ENCODE assay signal across 18 mouse cellular contexts in genomic region chr15:103061988-103062387, GRCm38 (mm10). TPM values are rescaled to one million over a fixed set of nuclear protein-coding genes. Genes with fewer than 3 reads are reported as not detected.
DNase-seq lines count a peak whose midpoint lies in the region; ATAC-seq and TF ChIP-seq lines count a peak whose summit lies in the region.
"Had no signal": no experiment of that assay in that cellular context is flagged by ENCODE, and none has a peak within 500 bp of the region (broad histone marks: within the 10 kb centered on the region; RNA-seq: fewer than 3 reads in every experiment).

No protein-coding gene starts in this region.

- no peaks in the 10 kb centered on the region for H3K36me3 ChIP-seq in kidney, adult 2 months (ENCODE audit: control insufficient read depth, insufficient read depth, low read length)
- H3K36me3 ChIP-seq in hindbrain, embryonic 14.5 days (replicated peaks; ENCODE audit: control insufficient read depth, insufficient read depth) = no peaks in the 10 kb centered on the region
- H3K36me3 ChIP-seq in intestine, embryonic 16.5 days (ENCODE audit: control insufficient read depth, insufficient read depth, low read length) = no peaks in the 10 kb centered on the region
- H3K36me3 ChIP-seq in stomach, embryonic 14.5 days (ENCODE audit: control insufficient read depth, insufficient read depth, low read length) = no peaks in the 10 kb centered on the region
- H3K36me3 ChIP-seq in midbrain, embryonic 14.5 days (ENCODE audit: control insufficient read depth, insufficient read depth, low read length) = no peaks in the 10 kb centered on the region
- H3K36me3 ChIP-seq: forebrain, embryonic 15.5 days; midbrain, embryonic 12.5 days had no signal

- no peak for TF ChIP-seq POLR2A in kidney, adult 2 months (IDR thresholded peaks at IDR 0.05; ENCODE audit: low read depth, low read length)

- no peaks in the 10 kb centered on the region for H3K27me3 ChIP-seq in kidney, adult 2 months (replicated peaks; ENCODE audit: control insufficient read depth, insufficient read depth, low read length)
- peaks cover 79% of the 10 kb centered on the region for H3K27me3 ChIP-seq in hindbrain, embryonic 14.5 days (ENCODE audit: control insufficient read depth, insufficient read depth, low read length)
- H3K27me3 ChIP-seq in intestine, embryonic 16.5 days (replicated peaks; ENCODE audit: control insufficient read depth, insufficient read depth, low read length) = peaks cover 20% of the 10 kb centered on the region
- H3K27me3 ChIP-seq in stomach, embryonic 14.5 days (ENCODE audit: control insufficient read depth, insufficient read depth, low read length) = no peaks in the 10 kb centered on the region
- peaks cover 91% of the 10 kb centered on the region for H3K27me3 ChIP-seq in midbrain, embryonic 14.5 days (ENCODE audit: control insufficient read depth, insufficient read depth, low read length)

- 32% methylated on average over 2 of the region's 2 CpGs for WGBS in kidney, adult 2 months
- 0% methylated on average over 2 of the region's 2 CpGs for WGBS in hindbrain, embryonic 14.5 days
- 12% methylated on average over 2 of the region's 2 CpGs for WGBS in intestine, embryonic 16.5 days
- WGBS in stomach, embryonic 14.5 days = 3% methylated on average over 2 of the region's 2 CpGs
- WGBS in midbrain, embryonic 14.5 days = 5% methylated on average over 2 of the region's 2 CpGs

- H3K4me1 ChIP-seq in kidney, adult 2 months (ENCODE audit: control insufficient read depth, insufficient read depth, low read length) = peaks cover 3% of the 10 kb centered on the region; the same call in 1 of the 2 replicates
- H3K4me1 ChIP-seq in hindbrain, embryonic 14.5 days (replicated peaks; ENCODE audit: control insufficient read depth, insufficient read depth, low read length) = no peaks in the 10 kb centered on the region
- H3K4me1 ChIP-seq in intestine, embryonic 16.5 days (ENCODE audit: control insufficient read depth, insufficient read depth, low read length) = peaks cover 21% of the 10 kb centered on the region
- peaks cover 27% of the 10 kb centered on the region for H3K4me1 ChIP-seq in stomach, embryonic 14.5 days (ENCODE audit: control insufficient read depth, insufficient read depth, low read length)
- H3K4me1 ChIP-seq in midbrain, embryonic 14.5 days (ENCODE audit: control insufficient read depth, insufficient read depth, low read length) = no peaks in the 10 kb centered on the region
- H3K4me1 ChIP-seq: forebrain, embryonic 15.5 days; midbrain, embryonic 12.5 days had no signal

- TF ChIP-seq CTCF in kidney, adult 2 months (conservative IDR thresholded peaks at IDR 0.05; ENCODE audit: insufficient read depth, insufficient read length, low read depth, low read length) = no peak

- no peak overlapping the region for H3K4me3 ChIP-seq in kidney, adult 2 months (ENCODE audit: insufficient read depth, low read depth, low read length)
- no peak overlapping the region for H3K4me3 ChIP-seq in hindbrain, embryonic 14.5 days (replicated peaks; ENCODE audit: low read length)
- no peak overlapping the region for H3K4me3 ChIP-seq in intestine, embryonic 16.5 days (ENCODE audit: low read length)
- 0 out of 2 replicates have a peak overlapping the region, but pooled peaks have one; percentile 31 for H3K4me3 ChIP-seq in stomach, embryonic 14.5 days (ENCODE audit: low read depth, low read length)
- H3K4me3 ChIP-seq in midbrain, embryonic 14.5 days (replicated peaks; ENCODE audit: low read depth, low read length) = no peak overlapping the region
- H3K4me3 ChIP-seq: forebrain, embryonic 15.5 days; heart, adult 2 months; midbrain, embryonic 12.5 days had no signal

- H3K4me2 ChIP-seq in hindbrain, embryonic 14.5 days (replicated peaks) = 0 out of 2 replicates have a peak overlapping the region, but pooled peaks have one; percentile 59
- peak overlapping the region; percentile 48; the same call in 1 of the 2 replicates for H3K4me2 ChIP-seq in intestine, embryonic 16.5 days (ENCODE audit: low read depth, low read length)
- peak overlapping the region; percentile 76 for H3K4me2 ChIP-seq in stomach, embryonic 14.5 days (replicated peaks; ENCODE audit: low read depth, low read length)
- H3K4me2 ChIP-seq in midbrain, embryonic 14.5 days (ENCODE audit: low read length) = no peak overlapping the region
- H3K4me2 ChIP-seq: forebrain, embryonic 15.5 days; midbrain, embryonic 12.5 days had no signal

- no peak for ATAC-seq in hindbrain, embryonic 14.5 days (ENCODE audit: low FRiP score)
- ATAC-seq in intestine, embryonic 16.5 days = no peak
- ATAC-seq in stomach, embryonic 14.5 days (ENCODE audit: insufficient number of reproducible peaks, insufficient read depth, low FRiP score, low read depth) = no peak
- ATAC-seq in granulocyte monocyte progenitor cell, adult 5-6 weeks (replicated peaks; ENCODE audit: poor library complexity, severe bottlenecking) = no peak
- no peak for ATAC-seq in midbrain, embryonic 14.5 days (ENCODE audit: low FRiP score, low TSS enrichment)
- ATAC-seq: forebrain, embryonic 15.5 days had no signal

- H3K9me3 ChIP-seq in hindbrain, embryonic 14.5 days (ENCODE audit: control insufficient read depth, low read length) = no peaks in the 10 kb centered on the region
- H3K9me3 ChIP-seq in intestine, embryonic 16.5 days (ENCODE audit: control insufficient read depth, low read length) = no peaks in the 10 kb centered on the region
- no peaks in the 10 kb centered on the region for H3K9me3 ChIP-seq in stomach, embryonic 14.5 days (ENCODE audit: control insufficient read depth, low read depth, low read length)
- H3K9me3 ChIP-seq in midbrain, embryonic 14.5 days (ENCODE audit: control insufficient read depth, low read length) = no peaks in the 10 kb centered on the region
- H3K9me3 ChIP-seq: forebrain, embryonic 15.5 days; G1E; midbrain, embryonic 12.5 days had no signal

- peak overlapping the region; percentile 30; the same call in 1 of the 2 replicates for H3K27ac ChIP-seq in kidney, adult 2 months (ENCODE audit: insufficient read depth, low read depth, low read length)
- H3K27ac ChIP-seq in hindbrain, embryonic 14.5 days = peak overlapping the region; percentile 66
- H3K27ac ChIP-seq in intestine, embryonic 16.5 days (ENCODE audit: low read length) = peak overlapping the region; percentile 94
- peak overlapping the region; percentile 98 for H3K27ac ChIP-seq in stomach, embryonic 14.5 days (ENCODE audit: low read length)
- no peak overlapping the region for H3K27ac ChIP-seq in midbrain, embryonic 14.5 days (replicated peaks; ENCODE audit: low read depth, low read length)
- H3K27ac ChIP-seq: forebrain, embryonic 15.5 days; heart, adult 2 months; midbrain, embryonic 12.5 days had no signal

- no peak for DNase-seq in kidney, adult 2 months
- no peak for DNase-seq in kidney, adult 8-10 months
- DNase-seq in hindbrain, embryonic 14.5 days (ENCODE audit: low spot score) = no peak
- DNase-seq in midbrain, embryonic 14.5 days = no peak
- DNase-seq: cerebellum, adult 8-10 months; heart, postnatal 10 days; layer of hippocampus, adult 9-11 months; lung, adult 18-20 months; lung, postnatal 4 days; thymus, postnatal 4 days had no signal

- H3K9ac ChIP-seq in hindbrain, embryonic 14.5 days = no peak overlapping the region
- H3K9ac ChIP-seq in intestine, embryonic 16.5 days (ENCODE audit: low read depth, low read length) = no peak overlapping the region
- H3K9ac ChIP-seq in stomach, embryonic 14.5 days (replicated peaks; ENCODE audit: low read depth, low read length) = no peak overlapping the region
- no peak overlapping the region for H3K9ac ChIP-seq in midbrain, embryonic 14.5 days (replicated peaks; ENCODE audit: low read length)
- H3K9ac ChIP-seq: forebrain, embryonic 15.5 days; midbrain, embryonic 12.5 days had no signal

RNA-seq across cellular contexts. Expression of gene Hoxc4, which starts 43.3 kb away (rescaled TPM):
- 2.5 and 2.7 TPM in 2 replicates for polyA plus RNA-seq in kidney, adult 2 months (2012; rRNA removed)
- polyA plus RNA-seq in hindbrain, embryonic 14.5 days (2014; fragmentation: Nextera tagmentation; extraction: Ambion mirVana) = 74.9 and 90.0 TPM in 2 replicates
- 8.8 and 9.7 TPM in 2 replicates for polyA plus RNA-seq in intestine, embryonic 16.5 days (2015; fragmentation: Nextera tagmentation; extraction: Ambion mirVana)
- 23.4 and 26.5 TPM in 2 replicates for polyA plus RNA-seq in stomach, embryonic 14.5 days (2014; fragmentation: Nextera tagmentation; extraction: Ambion mirVana)
- not detected in 2 replicates for total RNA-seq in granulocyte monocyte progenitor cell, adult 5-6 weeks (2014; fragmentation: Nextera tagmentation)
- not detected in 2 replicates for total RNA-seq in granulocyte monocyte progenitor cell, adult 5-6 weeks (2017)
- not detected in 2 replicates for polyA plus RNA-seq in midbrain, embryonic 14.5 days (2014; fragmentation: Nextera tagmentation; extraction: Ambion mirVana)
- total RNA-seq: heart, adult 2 months; left cerebral cortex, postnatal 10 days had no signal
- polyA plus RNA-seq: forebrain, embryonic 15.5 days had no signal
